Mouse (Mus musculus) ES-Bruce4 (cell line): ENCODE results near the gene Pbld2.

Experiments used
- CTCF ChIP-seq: IDR thresholded peaks from one replicate; pipeline ENCODE4 v1.8.1; 2011; ENCODE audit warnings: low read depth, low read length
- EP300 ChIP-seq: IDR thresholded peaks from 2 replicates; pipeline ENCODE4 v1.6.1; 2011; ENCODE audit warnings: low read depth, low read length; ENCODE audit not compliant: insufficient read depth
- POLR2A ChIP-seq: IDR thresholded peaks from one replicate; pipeline ENCODE4 v1.8.1; 2011; ENCODE audit warnings: low read length; ENCODE audit not compliant: insufficient read depth

- TF ChIP-seq CTCF, result no peak
- TF ChIP-seq POLR2A, result no peak
- no peak for TF ChIP-seq EP300
Observed at GRCm38 (mm10) chr10:63025491-63026011, 1.4 kb downstream of the Pbld2 start.
